Mouse (Mus musculus) 3T3-L1 (cell line): ENCODE data around the gene Bloc1s6.

Experiments
- DNase-seq: peaks from one replicate; pipeline ENCODE4 v3.0.0-alpha.2; 2015; ENCODE audit warnings: low read depth, low spot score

The Bloc1s6 gene

GRCm38 (mm10) chr2:122737894-122738830 is at the start of gene Bloc1s6:
Gene Bloc1s6, plus strand, starts transcription at chr2:122738503.
- peak; percentile 98 for DNase-seq

- peak; percentile 79 for DNase-seq
Measured at GRCm38 (mm10) chr2:122697526-122697925, 40.8 kb upstream of the Bloc1s6 start.

- no peak for DNase-seq
Measured at GRCm38 (mm10) chr2:122701012-122701411, 37.3 kb upstream of the Bloc1s6 start.

- no peak for DNase-seq
Measured at GRCm38 (mm10) chr2:122701871-122702180, 36.5 kb upstream of the Bloc1s6 start.

- DNase-seq: peak; percentile 64
Measured at GRCm38 (mm10) chr2:122702181-122703036, 35.9 kb upstream of the Bloc1s6 start, which contains the start of gene Slc30a4. Gene Slc30a4, minus strand, starts transcription at chr2:122702663.

GRCm38 (mm10) chr2:122704572-122704971 is 33.7 kb upstream of the Bloc1s6 start:
- DNase-seq: peak; percentile 92

- no peak for DNase-seq
Measured at GRCm38 (mm10) chr2:122708080-122708479, 30.2 kb upstream of the Bloc1s6 start.

GRCm38 (mm10) chr2:122709156-122709555 is 29.1 kb upstream of the Bloc1s6 start:
- DNase-seq: no peak

- no peak for DNase-seq
Measured at GRCm38 (mm10) chr2:122711911-122712310, 26.4 kb upstream of the Bloc1s6 start.

- no peak for DNase-seq
Measured at GRCm38 (mm10) chr2:122712848-122713247, 25.5 kb upstream of the Bloc1s6 start.

GRCm38 (mm10) chr2:122715148-122715692 is 23.1 kb upstream of the Bloc1s6 start:
- DNase-seq: no peak

GRCm38 (mm10) chr2:122716301-122716842 is 21.9 kb upstream of the Bloc1s6 start:
- DNase-seq: no peak

GRCm38 (mm10) chr2:122719232-122719631 is 19.1 kb upstream of the Bloc1s6 start:
- peak; percentile 97 for DNase-seq

GRCm38 (mm10) chr2:122720564-122720963 is 17.7 kb upstream of the Bloc1s6 start:
- DNase-seq: no peak

GRCm38 (mm10) chr2:122725604-122726003 is 12.7 kb upstream of the Bloc1s6 start:
- DNase-seq: no peak

- DNase-seq: peak; percentile 93
Measured at GRCm38 (mm10) chr2:122731456-122731855, 6.8 kb upstream of the Bloc1s6 start.

GRCm38 (mm10) chr2:122739023-122739422 is 720 bp downstream of the Bloc1s6 start:
- peak; percentile 52 for DNase-seq

- no peak for DNase-seq
Measured at GRCm38 (mm10) chr2:122746461-122746860, 8.2 kb downstream of the Bloc1s6 start.

GRCm38 (mm10) chr2:122753739-122754343 is 15.5 kb downstream of the Bloc1s6 start:
- peak; percentile 82 for DNase-seq

GRCm38 (mm10) chr2:122759791-122760190 is 21.5 kb downstream of the Bloc1s6 start:
- DNase-seq: no peak

GRCm38 (mm10) chr2:122762991-122763390 is 24.7 kb downstream of the Bloc1s6 start:
- DNase-seq: no peak
